Mouse (Mus musculus): ENCODE measurements around the gene Prss57. TPM values are rescaled to one million over a fixed set of nuclear protein-coding genes. Genes with fewer than 3 reads are reported as not detected.
"Not testable (repeated sequence)": the region's sequence is repeated elsewhere in the genome, so short reads cannot be mapped to it uniquely, and the experiment has no call there.

Prss57 gene
- polyA plus RNA-seq, 2 experiments = 1.6 to 4.9 TPM

GRCm38 (mm10) chr10:79764234-79764633, 26.5 kb downstream of the Prss57 start:
- no peak overlapping the region for H3K4me3 ChIP-seq (ENCODE audit: insufficient read depth in 1 of 2, low read depth in 2 of 2, low read length in 2 of 2)
- H3K4me2 ChIP-seq (ENCODE audit: low read depth) = no peak overlapping the region
- no peaks in the 10 kb centered on the region for H3K9me3 ChIP-seq (ENCODE audit: control insufficient read depth, low read length)
- no peak for ATAC-seq (ENCODE audit: insufficient read depth)
- peaks cover 19% of the 10 kb centered on the region for H3K36me3 ChIP-seq (replicated peaks; ENCODE audit: control insufficient read depth, insufficient read depth, low read depth)
- no peaks in the 10 kb centered on the region for H3K27me3 ChIP-seq (ENCODE audit: control insufficient read depth, insufficient read depth, low read length)
- H3K9ac ChIP-seq (replicated peaks) = no peak overlapping the region
- H3K27ac ChIP-seq = no peak overlapping the region
- 66% methylated on average over 7 of the region's 7 CpGs for WGBS (ENCODE audit: insufficient replicate concordance)
- no peak for DNase-seq (ENCODE audit: low read depth in 3 of 3, low spot score in 3 of 3)
- peaks cover 14 to 16% of the 10 kb centered on the region in 2 experiments for H3K4me1 ChIP-seq (replicated peaks; ENCODE audit: control insufficient read depth in 2 of 2, insufficient read depth in 2 of 2, low read length in 1 of 2)
- TF ChIP-seq CTCF (IDR thresholded peaks at IDR 0.05; ENCODE audit: low read depth) (no peak), EP300 (IDR thresholded peaks at IDR 0.05; ENCODE audit: low read depth) (no peak)

GRCm38 (mm10) chr10:79762875-79763274, 27.9 kb downstream of the Prss57 start:
- no peak overlapping the region for H3K9ac ChIP-seq (replicated peaks)
- no peak overlapping the region for H3K4me2 ChIP-seq (ENCODE audit: low read depth)
- H3K4me1 ChIP-seq (replicated peaks; ENCODE audit: control insufficient read depth in 2 of 2, insufficient read depth in 2 of 2, low read length in 1 of 2) = peaks cover 12 to 14% of the 10 kb centered on the region in 2 experiments
- DNase-seq (ENCODE audit: low read depth in 3 of 3, low spot score in 3 of 3) (no peak), ATAC-seq (ENCODE audit: insufficient read depth) (no peak)
- no peaks in the 10 kb centered on the region for H3K27me3 ChIP-seq (ENCODE audit: control insufficient read depth, insufficient read depth, low read length)
- no peak overlapping the region for H3K4me3 ChIP-seq (ENCODE audit: insufficient read depth in 1 of 2, low read depth in 2 of 2, low read length in 2 of 2)
- TF ChIP-seq EP300 (IDR thresholded peaks at IDR 0.05; ENCODE audit: low read depth) (no peak), CTCF (IDR thresholded peaks at IDR 0.05; ENCODE audit: low read depth) (no peak)
- peaks cover 31% of the 10 kb centered on the region for H3K36me3 ChIP-seq (replicated peaks; ENCODE audit: control insufficient read depth, insufficient read depth, low read depth)
- WGBS (ENCODE audit: insufficient replicate concordance) = 85% methylated on average over 3 of the region's 3 CpGs
- no peaks in the 10 kb centered on the region for H3K9me3 ChIP-seq (ENCODE audit: control insufficient read depth, low read length)
- H3K27ac ChIP-seq = no peak overlapping the region

- H3K27ac ChIP-seq = no peak overlapping the region
- no peak overlapping the region for H3K4me3 ChIP-seq (ENCODE audit: insufficient read depth in 1 of 2, low read depth in 2 of 2, low read length in 2 of 2)
- ATAC-seq (ENCODE audit: insufficient read depth) (no peak), DNase-seq (ENCODE audit: low read depth in 3 of 3, low spot score in 3 of 3) (no peak)
- H3K9ac ChIP-seq (replicated peaks) = no peak overlapping the region
- H3K4me2 ChIP-seq (ENCODE audit: low read depth) = no peak overlapping the region
- peaks cover 31% of the 10 kb centered on the region for H3K36me3 ChIP-seq (replicated peaks; ENCODE audit: control insufficient read depth, insufficient read depth, low read depth)
- no peaks in the 10 kb centered on the region for H3K27me3 ChIP-seq (ENCODE audit: control insufficient read depth, insufficient read depth, low read length)
- no peak for TF ChIP-seq EP300 (IDR thresholded peaks at IDR 0.05; ENCODE audit: low read depth)
- TF ChIP-seq CTCF (IDR thresholded peaks at IDR 0.05; ENCODE audit: low read depth) = no peak
- 86% methylated on average over 11 of the region's 11 CpGs for WGBS (ENCODE audit: insufficient replicate concordance)
- no peaks in the 10 kb centered on the region for H3K9me3 ChIP-seq (ENCODE audit: control insufficient read depth, low read length)
- H3K4me1 ChIP-seq (replicated peaks; ENCODE audit: control insufficient read depth in 2 of 2, insufficient read depth in 2 of 2, low read length in 1 of 2) = peaks cover 4 to 5% of the 10 kb centered on the region in 2 experiments; a peak in 3 of 4 replicates
Observed at GRCm38 (mm10) chr10:79760603-79761143, 30.1 kb downstream of the Prss57 start.

GRCm38 (mm10) chr10:79759675-79760074, 31.1 kb downstream of the Prss57 start:
- not testable (repeated sequence) for H3K4me2 ChIP-seq (ENCODE audit: low read depth); DNase-seq (ENCODE audit: low read depth in 3 of 3, low spot score in 3 of 3); H3K9me3 ChIP-seq (ENCODE audit: control insufficient read depth, low read length); H3K27me3 ChIP-seq (ENCODE audit: control insufficient read depth, insufficient read depth, low read length); H3K27ac ChIP-seq; ATAC-seq (ENCODE audit: insufficient read depth); H3K4me1 ChIP-seq (replicated peaks; ENCODE audit: control insufficient read depth in 2 of 2, insufficient read depth in 2 of 2, low read length in 1 of 2); H3K9ac ChIP-seq (replicated peaks); H3K4me3 ChIP-seq (ENCODE audit: insufficient read depth in 1 of 2, low read depth in 2 of 2, low read length in 2 of 2)
- peaks cover 31% of the 10 kb centered on the region for H3K36me3 ChIP-seq (replicated peaks; ENCODE audit: control insufficient read depth, insufficient read depth, low read depth)
- WGBS (ENCODE audit: insufficient replicate concordance) = 68% methylated on average over 1 of the region's 1 CpGs

- no peak overlapping the region for H3K4me3 ChIP-seq (ENCODE audit: insufficient read depth in 1 of 2, low read depth in 2 of 2, low read length in 2 of 2)
- H3K36me3 ChIP-seq (replicated peaks; ENCODE audit: control insufficient read depth, insufficient read depth, low read depth) = peaks cover 25% of the 10 kb centered on the region
- no peak overlapping the region for H3K9ac ChIP-seq (replicated peaks)
- DNase-seq (ENCODE audit: low read depth in 3 of 3, low spot score in 3 of 3) = no peak
- TF ChIP-seq EP300 (IDR thresholded peaks at IDR 0.05; ENCODE audit: low read depth) (no peak), CTCF (IDR thresholded peaks at IDR 0.05; ENCODE audit: low read depth) (no peak)
- no peak for ATAC-seq (ENCODE audit: insufficient read depth)
- H3K4me1 ChIP-seq (replicated peaks; ENCODE audit: control insufficient read depth in 2 of 2, insufficient read depth in 2 of 2, low read length in 1 of 2) = peaks cover 0 to 2% of the 10 kb centered on the region in 2 experiments; a peak in 1 of 4 replicates
- H3K4me2 ChIP-seq (ENCODE audit: low read depth) = no peak overlapping the region
- H3K9me3 ChIP-seq (ENCODE audit: control insufficient read depth, low read length) = no peaks in the 10 kb centered on the region
- WGBS (ENCODE audit: insufficient replicate concordance) = 82% methylated on average over 24 of the region's 24 CpGs
- H3K27ac ChIP-seq = no peak overlapping the region
- no peaks in the 10 kb centered on the region for H3K27me3 ChIP-seq (ENCODE audit: control insufficient read depth, insufficient read depth, low read length)
Observed at GRCm38 (mm10) chr10:79756660-79757059, 34.1 kb downstream of the Prss57 start.
